Mouse (Mus musculus) midbrain, embryonic 11.5 days (tissue): Measurements from ENCODE around the gene Six2. TPM values are rescaled to one million over a fixed set of nuclear protein-coding genes. Genes with fewer than 3 reads are reported as not detected.

ENCODE experiments used
- ATAC-seq: fragments of 200-750 bp; cut with Nextera tagmentation; 2 replicates; pipeline ENCODE4 v1.8.0; 2017; ENCODE audit warnings: moderate TSS enrichment, moderate library complexity; ENCODE audit not compliant: low FRiP score
- DNase-seq: peaks from one replicate; pipeline ENCODE4 v3.0.0; 2015; ENCODE audit warnings: low spot score; ENCODE audit errors: missing footprints
- H3K27ac ChIP-seq: fragments of 300-500 bp; sonication (generic); 2 replicates; pipeline ENCODE4 v1.5.1; 2014; ENCODE audit warnings: low read depth, low read length
- H3K27me3 ChIP-seq: fragments of 300-500 bp; sonication (generic); 2 replicates; pipeline ENCODE4 v1.6.1; 2014; ENCODE audit warnings: mild to moderate bottlenecking, low read length, moderate library complexity, mixed read lengths; ENCODE audit not compliant: control insufficient read depth, insufficient read depth
- H3K36me3 ChIP-seq: fragments of 300-500 bp; sonication (generic); 2 replicates; pipeline ENCODE4 v1.6.1; 2014; ENCODE audit warnings: mild to moderate bottlenecking, low read length, moderate library complexity, mixed read lengths; ENCODE audit not compliant: control insufficient read depth, insufficient read depth
- H3K4me1 ChIP-seq: fragments of 300-500 bp; sonication (generic); 2 replicates; pipeline ENCODE4 v1.6.1; 2014; ENCODE audit warnings: low read length; ENCODE audit not compliant: control insufficient read depth, insufficient read depth
- H3K4me2 ChIP-seq: fragments of 300-500 bp; sonication (generic); 2 replicates; pipeline ENCODE4 v1.6.1; 2014; ENCODE audit warnings: mild to moderate bottlenecking, moderate library complexity
- H3K4me3 ChIP-seq: fragments of 300-500 bp; sonication (generic); 2 replicates; pipeline ENCODE4 v1.5.1; 2014; ENCODE audit warnings: low read depth, low read length
- H3K9ac ChIP-seq: fragments of 300-500 bp; sonication (generic); 2 replicates; pipeline ENCODE4 v1.6.1; 2014; ENCODE audit warnings: low read length
- H3K9me3 ChIP-seq: fragments of 300-500 bp; sonication (generic); 2 replicates; pipeline ENCODE4 v1.6.1; 2016; ENCODE audit warnings: low read length; ENCODE audit not compliant: control insufficient read depth
- WGBS: fragments of 180-500 bp; shearing (Covaris S2); extraction: QIAGEN DNeasy Blood & Tissue Kit; methylation state at CpG from one replicate; pipeline ENCODE4 v1.1.7; 2014; 5-methylcytosine and 5-hydroxymethylcytosine counted together
- polyA plus RNA-seq: library from polyadenylated mRNA; unstranded; fragments of >200 nt; fragmentation: Nextera tagmentation; extraction: Ambion mirVana; gene quantifications from 2 replicates; pipeline ENCODE4 v1.2.1, GENCODE M21; 2014

Six2 gene
- polyA plus RNA-seq, 1 experiment from 2014 or later, result 5.6 TPM

- Histone ChIP-seq H3K9ac (no peak overlapping the region), H3K4me2 (no peak overlapping the region), H3K36me3 (no peaks in the 10 kb centered on the region), H3K4me1 (peaks cover 16% of the 10 kb centered on the region), H3K9me3 (0 out of 2 replicates have a peak, but pooled peaks cover 3% of the 10 kb centered on the region), H3K27me3 (peaks cover 78% of the 10 kb centered on the region), H3K4me3 (no peak overlapping the region), H3K27ac (no peak overlapping the region)
- peak; percentile 95 for DNase-seq
- ATAC-seq, result no peak
- 3% methylated on average over 23 of the region's 23 CpGs for whole genome bisulfite sequencing
Observed at GRCm38 (mm10) chr17:85692594-85692993, 4.5 kb upstream of the Six2 start.

GRCm38 (mm10) chr17:85691701-85692536 lies 3.8 kb upstream of the Six2 start:
- DNase-seq, result peak; percentile 97
- 1% methylated on average over 43 of the region's 43 CpGs for WGBS
- Histone ChIP-seq H3K27ac (no peak overlapping the region), H3K9me3 (0 out of 2 replicates have a peak, but pooled peaks cover 3% of the 10 kb centered on the region), H3K27me3 (peaks cover 85% of the 10 kb centered on the region), H3K9ac (no peak overlapping the region), H3K4me3 (no peak overlapping the region), H3K36me3 (no peaks in the 10 kb centered on the region), H3K4me1 (peaks cover 22% of the 10 kb centered on the region), H3K4me2 (no peak overlapping the region)
- ATAC-seq, result no peak

- Histone ChIP-seq H3K27ac (no peak overlapping the region), H3K4me2 (no peak overlapping the region), H3K4me3 (no peak overlapping the region), H3K9ac (no peak overlapping the region), H3K9me3 (0 out of 2 replicates have a peak, but pooled peaks cover 3% of the 10 kb centered on the region), H3K36me3 (no peaks in the 10 kb centered on the region), H3K4me1 (peaks cover 22% of the 10 kb centered on the region), H3K27me3 (peaks cover 86% of the 10 kb centered on the region)
- 0% methylated on average over 4 of the region's 4 CpGs for WGBS
- no peak for ATAC-seq
- peak; percentile 95 for DNase-seq
Observed at GRCm38 (mm10) chr17:85690969-85691335, 2.9 kb upstream of the Six2 start.

- Histone ChIP-seq H3K4me2 (no peak overlapping the region), H3K27ac (no peak overlapping the region), H3K9me3 (0 out of 2 replicates have a peak, but pooled peaks cover 3% of the 10 kb centered on the region), H3K4me3 (no peak overlapping the region), H3K4me1 (peaks cover 22% of the 10 kb centered on the region), H3K9ac (no peak overlapping the region), H3K36me3 (no peaks in the 10 kb centered on the region), H3K27me3 (peaks cover 91% of the 10 kb centered on the region)
- 2% methylated on average over 6 of the region's 6 CpGs for WGBS
- DNase-seq, result peak; percentile 89
- ATAC-seq, result no peak
Observed at GRCm38 (mm10) chr17:85690323-85690968, 2.4 kb upstream of the Six2 start.

GRCm38 (mm10) chr17:85689807-85690319 lies 1.8 kb upstream of the Six2 start:
- Histone ChIP-seq H3K4me1 (peaks cover 22% of the 10 kb centered on the region), H3K9me3 (0 out of 2 replicates have a peak, but pooled peaks cover 3% of the 10 kb centered on the region), H3K36me3 (no peaks in the 10 kb centered on the region), H3K9ac (no peak overlapping the region), H3K27me3 (peaks cover 97% of the 10 kb centered on the region), H3K4me3 (no peak overlapping the region), H3K27ac (no peak overlapping the region), H3K4me2 (no peak overlapping the region)
- 6% methylated on average over 5 of the region's 5 CpGs for WGBS
- ATAC-seq (no peak), DNase-seq (peak; percentile 92)

GRCm38 (mm10) chr17:85688911-85689806 lies 1.1 kb upstream of the Six2 start:
- under 1% methylated on average over 35 of the region's 35 CpGs for WGBS
- no peaks in the 10 kb centered on the region for H3K9me3 ChIP-seq
- H3K4me3 ChIP-seq, result peak overlapping the region; percentile 19
- H3K9ac ChIP-seq, result no peak overlapping the region
- peaks cover 22% of the 10 kb centered on the region for H3K4me1 ChIP-seq
- no peak overlapping the region for H3K27ac ChIP-seq
- peaks cover 94% of the 10 kb centered on the region for H3K27me3 ChIP-seq
- peak overlapping the region; percentile 68 for H3K4me2 ChIP-seq
- no peaks in the 10 kb centered on the region for H3K36me3 ChIP-seq
- peak; percentile 31 for ATAC-seq
- DNase-seq, result peak; percentile 97

- H3K4me1 ChIP-seq, result peaks cover 22% of the 10 kb centered on the region
- H3K9me3 ChIP-seq, result no peaks in the 10 kb centered on the region
- peak overlapping the region; percentile 43 for H3K4me3 ChIP-seq
- DNase-seq (peak; percentile 96), ATAC-seq (no peak)
- peak overlapping the region; percentile 68 for H3K4me2 ChIP-seq
- peak overlapping the region; percentile 44 for H3K9ac ChIP-seq
- no peak overlapping the region for H3K27ac ChIP-seq
- H3K36me3 ChIP-seq, result no peaks in the 10 kb centered on the region
- peaks cover 94% of the 10 kb centered on the region for H3K27me3 ChIP-seq
- under 1% methylated on average over 108 of the region's 109 CpGs for WGBS
Observed at GRCm38 (mm10) chr17:85687421-85688235, 446 bp downstream of the Six2 start.
